Mouse (Mus musculus) CD4-positive, CD25-positive, alpha-beta regulatory T cell (primary cell): ENCODE measurements around the gene Tnni1. TPM values are rescaled to one million over a fixed set of nuclear protein-coding genes. Genes with fewer than 3 reads are reported as not detected.

ENCODE experiments used
- polyA plus RNA-seq: library from polyadenylated mRNA; unstranded; fragments of 100-300 nt; shearing (Covaris generic); gene quantifications from one replicate; pipeline ENCODE4 v1.2.1, GENCODE M21; 2017

Tnni1 gene
- 0.43 TPM for polyA plus RNA-seq

GRCm38 (mm10) chr1:135778780-135779535, at the start of gene Tnni1:
Gene Tnni1 (plus strand): TSS chr1:135779434.

GRCm38 (mm10) chr1:135765645-135766591, 13.3 kb upstream of the Tnni1 start, which contains the start of gene Phlda3:
Gene Phlda3 (plus strand): TSS chr1:135766119.

GRCm38 (mm10) chr1:135818481-135819086, 39.4 kb downstream of the Tnni1 start, which contains the start of gene Lad1:
Gene Lad1 (plus strand): TSS chr1:135818598.

GRCm38 (mm10) chr1:135835716-135836483, 56.7 kb downstream of the Tnni1 start, which contains the start of gene Tnnt2:
Gene Tnnt2 (plus strand): TSS chr1:135836354.

Other genes starting within 250 kb of the Tnni1 start
- 0.56 TPM for gene Nav1, start 172.1 kb upstream of the Tnni1 start, polyA plus RNA-seq
- 80.0 TPM for gene Csrp1, start 59.4 kb upstream of the Tnni1 start, polyA plus RNA-seq
- 10.4 TPM for gene Phlda3, start 13.3 kb upstream of the Tnni1 start, polyA plus RNA-seq
- 44.1 TPM for gene Lad1, start 39.2 kb downstream of the Tnni1 start, polyA plus RNA-seq
- gene Tnnt2, start 56.9 kb downstream of the Tnni1 start, polyA plus RNA-seq: 2.2 TPM
- gene Pkp1, start 139.8 kb downstream of the Tnni1 start, polyA plus RNA-seq: not detected
- not detected for gene Igfn1, start 226.9 kb downstream of the Tnni1 start, polyA plus RNA-seq
- 45.7 TPM for gene Tmem9, start 228.7 kb downstream of the Tnni1 start, polyA plus RNA-seq